Mouse (Mus musculus) A20 (cell line): ENCODE results near the gene Kansl3.

Experiments
- DNase-seq: peaks from one replicate; pipeline ENCODE4 v3.0.0-alpha.2; 2011; ENCODE audit warnings: low read depth, low spot score

Gene Kansl3

GRCm38 (mm10) chr1:36293470-36293869 is 75.5 kb downstream of the Kansl3 start:
- DNase-seq: no peak
